ENCODE assay signal across 18 mouse cellular contexts in genomic region chr11:45531044-45531626, GRCm38 (mm10).
DNase-seq lines count a peak whose midpoint lies in the region; ATAC-seq and TF ChIP-seq lines count a peak whose summit lies in the region.
"Had no signal": no experiment of that assay in that cellular context is flagged by ENCODE, and none has a peak within 500 bp of the region (broad histone marks: within the 10 kb centered on the region; RNA-seq: fewer than 3 reads in every experiment).

No protein-coding gene starts in this region.

- TF ChIP-seq POLR2A in bone marrow, adult 2 months (IDR thresholded peaks at IDR 0.05; ENCODE audit: borderline replicate concordance, control insufficient read depth, low read depth, low read length), result no peak

- no peaks in the 10 kb centered on the region for H3K36me3 ChIP-seq in kidney, embryonic 14.5 days (ENCODE audit: control insufficient read depth, insufficient read depth, low read length)
- no peaks in the 10 kb centered on the region for H3K36me3 ChIP-seq in kidney, embryonic 16.5 days (ENCODE audit: insufficient read depth, low read length)
- H3K36me3 ChIP-seq: embryonic facial prominence, embryonic 10.5 days; embryonic facial prominence, embryonic 12.5 days; forebrain, embryonic 15.5 days had no signal

- no peaks in the 10 kb centered on the region for H3K27me3 ChIP-seq in kidney, embryonic 14.5 days (ENCODE audit: control insufficient read depth, insufficient read depth, low read length)
- no peaks in the 10 kb centered on the region for H3K27me3 ChIP-seq in kidney, embryonic 16.5 days (ENCODE audit: insufficient read depth, low read length)
- H3K27me3 ChIP-seq: embryonic facial prominence, embryonic 12.5 days; forebrain, embryonic 13.5 days; forebrain, embryonic 15.5 days had no signal

- no peak overlapping the region for H3K4me3 ChIP-seq in kidney, embryonic 14.5 days (ENCODE audit: low read length)
- H3K4me3 ChIP-seq in kidney, embryonic 16.5 days (ENCODE audit: low read length), result no peak overlapping the region
- H3K4me3 ChIP-seq in bone marrow, adult 2 months (replicated peaks; ENCODE audit: control insufficient read depth, low read depth, low read length), result no peak overlapping the region
- H3K4me3 ChIP-seq: embryonic facial prominence, embryonic 10.5 days; embryonic facial prominence, embryonic 12.5 days; forebrain, embryonic 13.5 days; forebrain, embryonic 15.5 days had no signal

- DNase-seq in kidney, adult 8-10 months, result no peak
- no peak for DNase-seq in kidney, postnatal 4 days
- DNase-seq in lung, postnatal 14 days, result no peak
- DNase-seq: adrenal gland, adult 2 months; adrenal gland, postnatal 10 days; adrenal gland, postnatal 25 days; cerebellum, adult 11-12 months; cerebellum, adult 2 months; cerebellum, adult 9-10 months; cerebellum, postnatal 10 days; cerebellum, postnatal 25 days had no signal

- H3K9ac ChIP-seq in kidney, embryonic 14.5 days (ENCODE audit: low read depth, low read length), result no peak overlapping the region
- no peak overlapping the region for H3K9ac ChIP-seq in kidney, embryonic 16.5 days (replicated peaks; ENCODE audit: low read length)
- H3K9ac ChIP-seq: embryonic facial prominence, embryonic 12.5 days; forebrain, embryonic 13.5 days; forebrain, embryonic 15.5 days had no signal

- 32% methylated on average over 9 of the region's 9 CpGs for WGBS in kidney, embryonic 14.5 days
- 35% methylated on average over 9 of the region's 9 CpGs for WGBS in kidney, embryonic 16.5 days
- WGBS in bone marrow, adult 2 months, result 71% methylated on average over 9 of the region's 9 CpGs

- peak; percentile 78; the same call in 1 of the 2 replicates for ATAC-seq in kidney, embryonic 14.5 days (ENCODE audit: low FRiP score, low TSS enrichment)
- ATAC-seq in kidney, embryonic 16.5 days (ENCODE audit: low FRiP score, low TSS enrichment), result peak; percentile 61; the same call in 1 of the 2 replicates
- ATAC-seq: forebrain, embryonic 13.5 days; forebrain, embryonic 15.5 days had no signal

- H3K4me2 ChIP-seq in kidney, embryonic 14.5 days (replicated peaks; ENCODE audit: low read depth, low read length), result no peak overlapping the region
- H3K4me2 ChIP-seq in kidney, embryonic 16.5 days (replicated peaks; ENCODE audit: low read depth, low read length), result no peak overlapping the region
- H3K4me2 ChIP-seq: embryonic facial prominence, embryonic 12.5 days; forebrain, embryonic 13.5 days; forebrain, embryonic 15.5 days had no signal

- H3K27ac ChIP-seq in kidney, embryonic 14.5 days (ENCODE audit: low read depth, low read length), result no peak overlapping the region
- H3K27ac ChIP-seq in kidney, embryonic 16.5 days (ENCODE audit: low read length), result no peak overlapping the region
- H3K27ac ChIP-seq in bone marrow, adult 2 months (ENCODE audit: control insufficient read depth, insufficient read depth, low read depth, low read length, poor library complexity), result peak overlapping the region; percentile 72; the same call in 1 of the 2 replicates
- H3K27ac ChIP-seq: embryonic facial prominence, embryonic 10.5 days; embryonic facial prominence, embryonic 12.5 days; forebrain, embryonic 13.5 days; forebrain, embryonic 15.5 days had no signal

- peaks cover 9% of the 10 kb centered on the region; the same call in 1 of the 2 replicates for H3K4me1 ChIP-seq in kidney, embryonic 14.5 days (ENCODE audit: control insufficient read depth, insufficient read depth, low read length)
- H3K4me1 ChIP-seq in kidney, embryonic 16.5 days (ENCODE audit: insufficient read depth, low read length), result peaks cover 12% of the 10 kb centered on the region
- no peaks in the 10 kb centered on the region; the same call in 1 of the 2 replicates for H3K4me1 ChIP-seq in bone marrow, adult 2 months (ENCODE audit: control insufficient read depth, insufficient read depth, low read length)
- H3K4me1 ChIP-seq: forebrain, embryonic 13.5 days; forebrain, embryonic 15.5 days had no signal

- no peaks in the 10 kb centered on the region for H3K9me3 ChIP-seq in kidney, embryonic 14.5 days (ENCODE audit: control insufficient read depth, low read length)
- H3K9me3 ChIP-seq in kidney, embryonic 16.5 days (ENCODE audit: low read length), result peaks cover 3% of the 10 kb centered on the region; the same call in 1 of the 2 replicates
- H3K9me3 ChIP-seq: embryonic facial prominence, embryonic 10.5 days; embryonic facial prominence, embryonic 12.5 days; forebrain, embryonic 15.5 days had no signal

- TF ChIP-seq CTCF in bone marrow, adult 2 months (IDR thresholded peaks at IDR 0.05; ENCODE audit: control insufficient read depth, insufficient read depth, low read length), result no peak
